Mouse (Mus musculus): ENCODE results near the gene Etv2. TPM values are rescaled to one million over a fixed set of nuclear protein-coding genes. Genes with fewer than 3 reads are reported as not detected.

Gene Etv2
- polyA plus RNA-seq (2014; fragmentation: Nextera tagmentation; extraction: Ambion mirVana): 0.19 TPM in 1 of 2 replicates, not detected in the other

DNA sequence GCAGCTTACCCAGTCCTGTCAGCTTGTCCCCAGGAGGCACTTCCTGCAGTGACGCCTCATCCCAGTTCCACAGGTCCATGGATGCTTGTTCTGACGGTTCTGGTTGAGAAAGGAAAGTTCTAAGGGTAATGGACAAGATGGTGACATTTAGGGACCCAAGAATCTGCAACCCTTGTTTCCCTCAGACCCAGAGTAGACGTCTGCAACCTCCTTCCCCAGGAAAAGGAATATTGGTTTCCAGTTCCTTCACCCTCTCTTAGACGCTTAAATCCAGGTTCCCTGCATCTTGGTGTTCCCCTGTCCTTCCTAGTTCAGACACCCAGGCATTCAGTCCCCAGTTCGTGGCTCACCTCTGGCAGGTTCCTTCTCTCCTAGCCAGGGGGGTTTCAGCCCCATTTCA lies at the start of gene Etv2:
Gene Etv2 (minus strand): TSS at position 101 of the 400 bp plus-strand sequence.
- 2% methylated on average over 5 of the region's 5 CpGs for WGBS
- H3K27me3 ChIP-seq (ENCODE audit: control insufficient read depth, insufficient read depth, low read length): peaks cover 63% of the 10 kb centered on the region
- H3K4me1 ChIP-seq (replicated peaks; ENCODE audit: control insufficient read depth, insufficient read depth, low read length): peaks cover 5% of the 10 kb centered on the region; the same call in 1 of the 2 replicates
- peaks cover 9% of the 10 kb centered on the region for H3K36me3 ChIP-seq (replicated peaks; ENCODE audit: control insufficient read depth, insufficient read depth)
- no peak within 1 kb of the TSS; the same call in 1 of the 2 replicates for H3K9ac ChIP-seq
- no peak for DNase-seq (ENCODE audit: low spot score)
- H3K27ac ChIP-seq: no peak within 1 kb of the TSS
- H3K9me3 ChIP-seq (ENCODE audit: control insufficient read depth, low read length): no peaks in the 10 kb centered on the region
- no peak for ATAC-seq (ENCODE audit: low FRiP score)
- peak within 1 kb of the TSS; percentile 27 for H3K4me2 ChIP-seq (replicated peaks)
- H3K4me3 ChIP-seq (replicated peaks; ENCODE audit: low read length): no peak within 1 kb of the TSS

DNA sequence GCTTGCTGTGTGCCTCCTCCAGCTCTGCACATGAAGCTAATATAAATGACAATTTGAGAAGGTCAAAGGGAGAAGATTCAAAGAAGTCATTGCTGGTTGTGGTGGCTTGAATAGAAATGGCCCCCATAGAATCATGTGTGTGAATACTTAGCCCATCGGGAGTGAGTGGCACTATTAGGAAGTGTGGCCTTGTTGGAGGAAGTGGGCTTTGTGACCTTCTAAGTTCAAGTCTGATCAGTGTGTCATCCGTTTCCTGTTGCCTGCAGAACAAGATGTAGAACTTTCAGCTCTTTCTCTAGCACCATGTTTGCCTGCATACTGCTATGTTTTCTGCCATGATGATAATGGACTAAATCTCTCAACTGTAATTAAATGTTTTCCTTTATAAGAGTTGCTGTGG lies 47.8 kb upstream of the Etv2 start:
- DNase-seq (ENCODE audit: low spot score) (no peak), ATAC-seq (ENCODE audit: low FRiP score) (no peak)
- Histone ChIP-seq H3K27ac (no peak overlapping the region), H3K36me3 (replicated peaks; ENCODE audit: control insufficient read depth, insufficient read depth) (no peaks in the 10 kb centered on the region), H3K4me3 (replicated peaks; ENCODE audit: low read length) (no peak overlapping the region), H3K9me3 (ENCODE audit: control insufficient read depth, low read length) (no peaks in the 10 kb centered on the region), H3K4me2 (replicated peaks) (no peak overlapping the region), H3K4me1 (replicated peaks; ENCODE audit: control insufficient read depth, insufficient read depth, low read length) (no peaks in the 10 kb centered on the region), H3K27me3 (ENCODE audit: control insufficient read depth, insufficient read depth, low read length) (peaks cover 14% of the 10 kb centered on the region), H3K9ac (no peak overlapping the region)
- WGBS: 81% methylated on average over 2 of the region's 2 CpGs

DNA sequence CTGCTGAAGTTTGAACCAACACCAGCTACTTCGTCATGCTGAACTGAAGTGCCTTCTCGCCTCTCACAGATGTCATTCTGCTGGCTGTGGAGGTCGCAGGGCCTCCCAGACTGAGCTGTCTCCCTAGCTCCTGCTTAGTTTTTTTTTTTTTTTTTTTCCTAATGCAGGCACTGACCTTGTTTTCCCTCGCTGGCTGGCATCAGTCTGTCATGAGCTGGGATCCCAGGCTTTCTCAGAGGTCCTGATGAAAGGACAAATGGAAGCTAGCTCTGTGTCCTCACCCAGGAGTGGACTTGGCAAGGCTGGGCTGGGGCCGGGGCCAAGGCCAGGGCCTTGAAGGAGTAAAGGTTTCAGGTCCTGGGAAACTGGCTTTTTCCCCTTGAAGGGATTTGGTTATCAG lies 46.2 kb upstream of the Etv2 start:
- Histone ChIP-seq H3K4me3 (replicated peaks; ENCODE audit: low read length) (no peak overlapping the region), H3K9ac (no peak overlapping the region), H3K36me3 (replicated peaks; ENCODE audit: control insufficient read depth, insufficient read depth) (no peaks in the 10 kb centered on the region), H3K4me1 (replicated peaks; ENCODE audit: control insufficient read depth, insufficient read depth, low read length) (no peaks in the 10 kb centered on the region), H3K27ac (no peak overlapping the region), H3K4me2 (replicated peaks) (no peak overlapping the region), H3K9me3 (ENCODE audit: control insufficient read depth, low read length) (no peaks in the 10 kb centered on the region), H3K27me3 (ENCODE audit: control insufficient read depth, insufficient read depth, low read length) (0 out of 2 replicates have a peak, but pooled peaks cover under 1% of the 10 kb centered on the region)
- WGBS: 81% methylated on average over 5 of the region's 5 CpGs
- ATAC-seq (ENCODE audit: low FRiP score) (no peak), DNase-seq (ENCODE audit: low spot score) (no peak)

DNA sequence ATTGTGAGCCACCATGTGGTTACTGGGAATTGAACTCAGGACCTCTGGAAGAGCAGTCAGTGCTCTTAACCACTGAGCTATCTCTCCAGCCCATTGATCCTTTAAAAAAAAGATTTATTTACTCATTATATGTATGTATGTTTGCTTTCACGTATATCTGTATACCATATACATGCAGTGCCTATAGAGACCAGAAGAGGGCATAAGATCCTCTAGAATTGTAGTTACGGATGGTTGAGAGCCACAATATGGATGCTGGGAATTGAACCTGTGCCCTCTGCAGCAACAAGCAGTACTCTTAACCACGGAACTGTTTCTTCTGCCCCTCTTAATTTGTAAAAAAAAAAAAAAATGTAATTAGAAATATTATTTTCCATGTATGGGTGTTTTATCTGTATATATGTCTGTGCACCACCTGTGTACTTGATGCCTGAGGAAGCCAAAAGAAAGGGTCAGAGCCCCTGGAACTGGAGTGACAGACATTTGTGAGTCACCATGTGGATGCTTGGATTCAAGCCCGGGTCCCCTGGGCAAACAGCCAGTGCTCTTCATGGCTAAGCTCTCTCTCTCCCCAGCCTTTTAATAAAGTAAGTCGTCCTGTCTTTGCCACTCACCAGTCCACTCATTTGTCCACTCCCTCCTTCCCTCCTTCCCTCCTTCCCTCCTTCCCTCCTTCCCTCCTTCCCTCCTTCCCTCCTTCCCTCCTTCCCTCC lies 42.8 kb upstream of the Etv2 start:
- H3K4me1 ChIP-seq (replicated peaks; ENCODE audit: control insufficient read depth, insufficient read depth, low read length): no peaks in the 10 kb centered on the region
- DNase-seq (ENCODE audit: low spot score): peak; percentile 41
- H3K36me3 ChIP-seq (replicated peaks; ENCODE audit: control insufficient read depth, insufficient read depth): no peaks in the 10 kb centered on the region
- 0 out of 2 replicates have a peak, but pooled peaks cover 4% of the 10 kb centered on the region for H3K27me3 ChIP-seq (ENCODE audit: control insufficient read depth, insufficient read depth, low read length)
- no peak overlapping the region for H3K4me2 ChIP-seq (replicated peaks)
- no peak overlapping the region for H3K9ac ChIP-seq
- no peak overlapping the region for H3K27ac ChIP-seq
- 69% methylated on average over 5 of the region's 5 CpGs for WGBS
- H3K4me3 ChIP-seq (replicated peaks; ENCODE audit: low read length): no peak overlapping the region
- ATAC-seq (ENCODE audit: low FRiP score): no peak
- H3K9me3 ChIP-seq (ENCODE audit: control insufficient read depth, low read length): no peaks in the 10 kb centered on the region

DNA sequence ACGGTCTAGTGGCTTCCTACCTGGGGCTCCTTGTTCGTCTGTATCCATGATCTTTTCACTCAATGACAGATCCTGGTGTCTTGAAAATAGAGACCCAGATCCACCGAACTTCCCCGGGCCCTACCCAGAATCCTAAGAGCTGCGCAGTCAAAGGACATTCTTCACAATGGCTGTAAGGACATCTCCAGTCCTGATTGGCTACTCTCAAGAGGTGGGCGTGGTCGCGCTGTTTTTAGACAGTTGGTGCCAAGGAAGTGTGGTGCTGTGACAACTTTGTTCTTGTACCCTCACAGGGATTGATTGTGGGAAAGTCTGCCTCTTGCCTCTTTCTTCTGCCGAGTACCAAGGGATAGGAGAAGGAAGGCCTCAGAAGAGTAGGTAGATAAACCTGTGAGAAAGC lies 35.8 kb upstream of the Etv2 start, which contains the start of gene Pmis2:
Gene Pmis2 (minus strand): TSS at position 126 of the 400 bp plus-strand sequence.
- Histone ChIP-seq H3K9ac (no peak within 1 kb of the TSS), H3K36me3 (replicated peaks; ENCODE audit: control insufficient read depth, insufficient read depth) (no peaks in the 10 kb centered on the region), H3K27me3 (ENCODE audit: control insufficient read depth, insufficient read depth, low read length) (0 out of 2 replicates have a peak, but pooled peaks cover 4% of the 10 kb centered on the region), H3K4me2 (replicated peaks) (no peak within 1 kb of the TSS), H3K27ac (no peak within 1 kb of the TSS), H3K9me3 (ENCODE audit: control insufficient read depth, low read length) (no peaks in the 10 kb centered on the region), H3K4me1 (replicated peaks; ENCODE audit: control insufficient read depth, insufficient read depth, low read length) (no peaks in the 10 kb centered on the region), H3K4me3 (replicated peaks; ENCODE audit: low read length) (no peak within 1 kb of the TSS)
- DNase-seq (ENCODE audit: low spot score): no peak
- ATAC-seq (ENCODE audit: low FRiP score): no peak
- WGBS: 72% methylated on average over 9 of the region's 9 CpGs

DNA sequence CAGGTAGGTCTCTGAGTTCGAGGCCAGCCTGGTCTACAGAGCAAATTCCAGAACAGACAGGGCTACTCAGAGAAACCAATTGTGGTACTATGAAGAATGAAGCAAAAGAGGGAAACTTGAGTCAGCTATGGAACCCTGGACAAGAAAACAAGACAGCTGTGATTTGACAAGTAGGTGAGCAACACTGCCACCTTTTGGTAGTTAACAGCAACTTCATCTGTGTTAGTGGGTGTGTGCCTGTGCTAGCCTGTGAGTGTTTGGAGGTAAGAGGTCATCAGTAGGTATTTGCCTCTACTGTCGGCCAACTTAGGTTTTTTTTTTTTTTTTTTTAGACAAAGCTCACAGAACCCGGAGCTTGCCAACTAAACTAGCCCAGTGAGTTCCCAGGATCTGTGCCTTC lies 33.6 kb upstream of the Etv2 start:
- DNase-seq (ENCODE audit: low spot score) (peak; percentile 45), ATAC-seq (ENCODE audit: low FRiP score) (no peak)
- Histone ChIP-seq H3K27ac (no peak overlapping the region), H3K9ac (no peak overlapping the region), H3K27me3 (ENCODE audit: control insufficient read depth, insufficient read depth, low read length) (no peaks in the 10 kb centered on the region), H3K4me1 (replicated peaks; ENCODE audit: control insufficient read depth, insufficient read depth, low read length) (peaks cover 11% of the 10 kb centered on the region), H3K4me2 (replicated peaks) (no peak overlapping the region), H3K36me3 (replicated peaks; ENCODE audit: control insufficient read depth, insufficient read depth) (no peaks in the 10 kb centered on the region), H3K9me3 (ENCODE audit: control insufficient read depth, low read length) (no peaks in the 10 kb centered on the region), H3K4me3 (replicated peaks; ENCODE audit: low read length) (no peak overlapping the region)
- 34% methylated on average over 3 of the region's 3 CpGs for WGBS

DNA sequence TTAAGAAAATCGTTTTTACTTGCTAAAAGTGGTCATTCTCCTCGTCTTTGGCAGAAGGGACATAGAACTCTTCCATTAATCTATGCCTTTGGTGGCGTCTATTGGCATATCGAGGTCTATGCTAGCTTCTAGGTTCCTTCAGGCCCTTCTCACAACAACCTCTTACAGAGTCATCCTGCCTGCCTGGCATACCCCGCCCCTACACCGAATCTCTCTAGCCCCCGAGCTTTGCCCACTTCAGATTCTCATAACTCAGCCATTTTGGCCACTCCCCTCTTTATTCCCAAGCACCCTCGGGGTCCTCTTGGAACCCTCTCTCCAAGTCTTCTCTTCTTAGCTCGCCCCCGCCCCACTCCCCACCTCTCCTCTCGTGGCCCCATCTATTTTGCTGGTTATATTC lies 29.7 kb upstream of the Etv2 start:
- ATAC-seq (ENCODE audit: low FRiP score): peak; percentile 66; the same call in 1 of the 2 replicates
- H3K9me3 ChIP-seq (ENCODE audit: control insufficient read depth, low read length): no peaks in the 10 kb centered on the region
- WGBS: 6% methylated on average over 11 of the region's 11 CpGs
- peaks cover 12% of the 10 kb centered on the region for H3K36me3 ChIP-seq (replicated peaks; ENCODE audit: control insufficient read depth, insufficient read depth)
- H3K9ac ChIP-seq: peak overlapping the region; percentile 79
- DNase-seq (ENCODE audit: low spot score): no peak
- no peaks in the 10 kb centered on the region for H3K27me3 ChIP-seq (ENCODE audit: control insufficient read depth, insufficient read depth, low read length)
- peak overlapping the region; percentile 86 for H3K4me2 ChIP-seq (replicated peaks)
- peak overlapping the region; percentile 80 for H3K27ac ChIP-seq
- peak overlapping the region; percentile 50 for H3K4me3 ChIP-seq (replicated peaks; ENCODE audit: low read length)
- peaks cover 12% of the 10 kb centered on the region for H3K4me1 ChIP-seq (replicated peaks; ENCODE audit: control insufficient read depth, insufficient read depth, low read length)

DNA sequence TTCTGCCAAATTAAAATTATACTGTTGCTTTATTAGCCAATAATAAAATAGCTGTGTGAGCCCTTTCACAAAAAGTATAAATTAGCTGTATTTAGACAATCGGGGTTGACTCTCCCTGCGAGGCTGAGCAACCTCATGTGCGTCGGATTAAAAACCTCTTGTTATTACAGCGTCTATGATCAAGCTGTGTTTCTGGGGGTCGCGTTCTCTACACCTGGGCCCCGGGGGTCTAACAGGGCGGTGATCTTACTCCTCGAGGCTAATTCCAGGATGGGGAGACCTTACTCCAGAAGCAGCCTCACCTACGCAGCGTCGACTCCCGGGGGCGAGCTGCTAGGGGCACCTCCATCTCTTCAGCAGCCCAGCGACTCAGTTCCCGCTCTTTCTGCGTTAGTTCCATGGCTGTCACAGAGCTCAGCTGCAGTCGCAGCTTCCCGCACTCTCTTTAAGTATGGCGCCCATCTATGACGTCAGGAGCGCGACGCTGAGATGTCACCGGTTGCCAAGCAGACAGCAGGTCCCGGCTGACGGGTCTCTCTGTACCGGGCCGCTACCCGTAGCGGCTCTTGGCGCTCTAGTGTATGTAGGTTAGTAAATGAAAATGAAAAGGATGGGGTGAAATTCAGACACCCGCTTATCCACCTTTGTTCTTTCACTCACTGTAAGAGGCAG lies 29.0 kb upstream of the Etv2 start, which contains the start of gene Haus5:
Gene Haus5 (minus strand): TSS at position 466 of the 672 bp plus-strand sequence.
- H3K4me2 ChIP-seq (replicated peaks): peak within 1 kb of the TSS; percentile 86
- peak within 1 kb of the TSS; percentile 80 for H3K27ac ChIP-seq
- no peaks in the 10 kb centered on the region for H3K27me3 ChIP-seq (ENCODE audit: control insufficient read depth, insufficient read depth, low read length)
- ATAC-seq (ENCODE audit: low FRiP score) (peak; percentile 94), DNase-seq (ENCODE audit: low spot score) (peak; percentile 99)
- H3K9ac ChIP-seq: peak within 1 kb of the TSS; percentile 79
- 2% methylated on average over 34 of the region's 34 CpGs for WGBS
- H3K4me3 ChIP-seq (replicated peaks; ENCODE audit: low read length): peak within 1 kb of the TSS; percentile 50
- H3K4me1 ChIP-seq (replicated peaks; ENCODE audit: control insufficient read depth, insufficient read depth, low read length): peaks cover 12% of the 10 kb centered on the region
- no peaks in the 10 kb centered on the region for H3K9me3 ChIP-seq (ENCODE audit: control insufficient read depth, low read length)
- peaks cover 18% of the 10 kb centered on the region for H3K36me3 ChIP-seq (replicated peaks; ENCODE audit: control insufficient read depth, insufficient read depth)

Measured in hindbrain, embryonic 14.5 days (tissue).